Mouse (Mus musculus) kidney, postnatal 36 days (tissue): ENCODE data around the gene Zdhhc6.
A peak's percentile ranks its signal among the peaks of the same experiment; 100 is the strongest.

ENCODE experiments used
- DNase-seq, 2 experiments: peaks; one replicate each; pipeline ENCODE4 v3.0.0; 2021 to 2022; ENCODE audit warnings: mixed read lengths in 2 of 2

Gene Zdhhc6

GRCm38 (mm10) chr19:55315452-55316108, at the start of gene Zdhhc6:
TSS of gene Zdhhc6 (minus strand) at chr19:55316032.
- DNase-seq = peak; percentile 75 to 92

- DNase-seq = no peak
These were observed 46.8 kb upstream of the Zdhhc6 start for GRCm38 (mm10) chr19:55362606-55363005.

GRCm38 (mm10) chr19:55350673-55351378, 35.0 kb upstream of the Zdhhc6 start:
- no peak for DNase-seq

GRCm38 (mm10) chr19:55348187-55348586, 32.4 kb upstream of the Zdhhc6 start:
- no peak for DNase-seq

GRCm38 (mm10) chr19:55343274-55343673, 27.4 kb upstream of the Zdhhc6 start:
- peak in 1 of 2 experiments; percentile 13 for DNase-seq

GRCm38 (mm10) chr19:55342423-55342822, 26.6 kb upstream of the Zdhhc6 start:
- DNase-seq = no peak

GRCm38 (mm10) chr19:55341377-55341776, 25.5 kb upstream of the Zdhhc6 start:
- DNase-seq = no peak

GRCm38 (mm10) chr19:55340521-55340920, 24.7 kb upstream of the Zdhhc6 start:
- no peak for DNase-seq

GRCm38 (mm10) chr19:55337664-55338063, 21.8 kb upstream of the Zdhhc6 start:
- no peak for DNase-seq

- no peak for DNase-seq
These were observed 21.2 kb upstream of the Zdhhc6 start for GRCm38 (mm10) chr19:55337066-55337465.

GRCm38 (mm10) chr19:55336441-55336840, 20.6 kb upstream of the Zdhhc6 start:
- DNase-seq = peak; percentile 57 to 65

GRCm38 (mm10) chr19:55335881-55336280, 20.0 kb upstream of the Zdhhc6 start:
- DNase-seq = peak in 1 of 2 experiments; percentile 23

GRCm38 (mm10) chr19:55332641-55333268, 16.9 kb upstream of the Zdhhc6 start:
- DNase-seq = peak; percentile 71

GRCm38 (mm10) chr19:55331776-55332175, 15.9 kb upstream of the Zdhhc6 start:
- DNase-seq = no peak

- DNase-seq = no peak
These were observed 11.7 kb upstream of the Zdhhc6 start for GRCm38 (mm10) chr19:55327510-55327909.

- DNase-seq = no peak
These were observed 6.8 kb upstream of the Zdhhc6 start for GRCm38 (mm10) chr19:55322604-55323003.

GRCm38 (mm10) chr19:55319521-55319920, 3.7 kb upstream of the Zdhhc6 start:
- DNase-seq = peak; percentile 8 to 33

GRCm38 (mm10) chr19:55319036-55319435, 3.2 kb upstream of the Zdhhc6 start:
- DNase-seq = peak in 1 of 2 experiments; percentile 38

GRCm38 (mm10) chr19:55316901-55317300, 1.1 kb upstream of the Zdhhc6 start:
- no peak for DNase-seq

- peak; percentile 90 to 91 for DNase-seq
These were observed 380 bp upstream of the Zdhhc6 start, which contains the start of gene Vti1a for GRCm38 (mm10) chr19:55316109-55316714. TSS of gene Vti1a (plus strand) at chr19:55316295.

- no peak for DNase-seq
These were observed 2.2 kb downstream of the Zdhhc6 start for GRCm38 (mm10) chr19:55313649-55314048.

- no peak for DNase-seq
These were observed 4.0 kb downstream of the Zdhhc6 start for GRCm38 (mm10) chr19:55311874-55312273.

- DNase-seq = no peak
These were observed 10.8 kb downstream of the Zdhhc6 start for GRCm38 (mm10) chr19:55305024-55305423.
